Mouse (Mus musculus): ENCODE measurements around the gene Prkag2. TPM values are rescaled to one million over a fixed set of nuclear protein-coding genes. Genes with fewer than 3 reads are reported as not detected.
"Not testable (repeated sequence)": the region's sequence is repeated elsewhere in the genome, so short reads cannot be mapped to it uniquely, and the experiment has no call there.

Gene Prkag2
- polyA plus RNA-seq, 1 experiment, result 1.1 TPM

DNA sequence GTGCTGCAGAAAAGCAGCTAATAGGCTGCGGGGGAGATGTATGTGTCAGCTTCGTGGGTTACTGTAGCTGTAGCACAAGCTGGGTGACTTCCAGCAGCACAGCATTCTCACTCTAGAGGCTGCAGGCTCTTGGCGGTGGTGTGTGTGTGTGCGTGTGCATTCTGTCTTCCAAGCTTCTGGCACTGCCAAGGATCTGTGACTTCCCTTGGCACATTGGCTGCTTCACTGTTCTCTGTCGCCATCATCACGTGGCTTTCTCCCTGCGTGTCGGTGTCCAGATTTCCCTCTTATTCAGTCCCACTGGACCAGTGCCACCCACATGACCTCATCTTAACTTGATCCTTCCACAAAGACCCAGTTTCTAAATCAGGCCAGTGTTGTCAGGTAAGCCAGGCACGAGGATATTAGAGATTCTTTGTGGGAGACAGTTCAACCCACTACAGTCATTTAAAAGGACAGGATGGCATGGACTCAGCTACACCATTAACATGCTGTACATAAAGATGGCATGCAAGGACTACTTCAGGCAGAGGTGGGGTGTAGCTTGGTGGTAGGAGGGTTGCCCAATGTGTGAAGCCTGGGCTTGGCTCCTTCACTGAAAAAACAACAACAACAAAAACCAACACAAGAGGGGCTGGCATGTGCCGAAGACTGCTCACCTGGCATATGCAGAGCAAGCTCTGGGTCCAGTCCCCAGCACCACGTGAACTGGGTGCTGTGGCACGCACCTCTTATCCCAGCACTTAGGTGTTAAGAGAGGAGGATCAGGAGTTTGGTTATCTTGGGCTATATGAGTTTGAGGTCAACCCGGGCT lies 239.6 kb downstream of the Prkag2 start:
- H3K9me3 ChIP-seq, result peaks cover 7% of the 10 kb centered on the region; the same call in 1 of the 2 replicates
- H3K4me1 ChIP-seq, result peaks cover 77% of the 10 kb centered on the region
- no peak for TF ChIP-seq GATA1 (IDR thresholded peaks at IDR 0.05; ENCODE audit: borderline replicate concordance, low read length)
- no peak for TF ChIP-seq FLI1 (IDR thresholded peaks at IDR 0.05; ENCODE audit: low read length)
- peaks cover 15% of the 10 kb centered on the region for H3K36me3 ChIP-seq (replicated peaks; ENCODE audit: low read length)
- peak overlapping the region; percentile 40 for H3K4me3 ChIP-seq (replicated peaks)
- no peaks in the 10 kb centered on the region for H3K27me3 ChIP-seq (replicated peaks)

- TF ChIP-seq FLI1 (IDR thresholded peaks at IDR 0.05; ENCODE audit: low read length) (no peak), GATA1 (IDR thresholded peaks at IDR 0.05; ENCODE audit: borderline replicate concordance, low read length) (no peak)
- H3K4me3 ChIP-seq (replicated peaks), result no peak overlapping the region
- peaks cover 7% of the 10 kb centered on the region; the same call in 1 of the 2 replicates for H3K9me3 ChIP-seq
- H3K27me3 ChIP-seq (replicated peaks), result no peaks in the 10 kb centered on the region
- peaks cover 15% of the 10 kb centered on the region for H3K36me3 ChIP-seq (replicated peaks; ENCODE audit: low read length)
- peaks cover 82% of the 10 kb centered on the region for H3K4me1 ChIP-seq
These were observed 240.5 kb downstream of the Prkag2 start for GRCm38 (mm10) chr5:24859771-24860540.

- H3K9me3 ChIP-seq, result peaks cover 7% of the 10 kb centered on the region; the same call in 1 of the 2 replicates
- H3K27me3 ChIP-seq (replicated peaks), result no peaks in the 10 kb centered on the region
- TF ChIP-seq GATA1 (IDR thresholded peaks at IDR 0.05; ENCODE audit: borderline replicate concordance, low read length), result no peak; the same call in 2 of the 3 replicates
- TF ChIP-seq FLI1 (IDR thresholded peaks at IDR 0.05; ENCODE audit: low read length), result no peak
- H3K36me3 ChIP-seq (replicated peaks; ENCODE audit: low read length), result peaks cover 9% of the 10 kb centered on the region
- peaks cover 74% of the 10 kb centered on the region for H3K4me1 ChIP-seq
- peak overlapping the region; percentile 47 for H3K4me3 ChIP-seq (replicated peaks)
These were observed 245.4 kb downstream of the Prkag2 start for GRCm38 (mm10) chr5:24854827-24855600.

- Histone ChIP-seq H3K4me1 (peaks cover 67% of the 10 kb centered on the region), H3K36me3 (replicated peaks; ENCODE audit: low read length) (peaks cover 9% of the 10 kb centered on the region), H3K9me3 (peaks cover 7% of the 10 kb centered on the region; the same call in 1 of the 2 replicates), H3K4me3 (replicated peaks) (no peak overlapping the region), H3K27me3 (replicated peaks) (no peaks in the 10 kb centered on the region)
- TF ChIP-seq GATA1 (IDR thresholded peaks at IDR 0.05; ENCODE audit: borderline replicate concordance, low read length) (no peak), FLI1 (IDR thresholded peaks at IDR 0.05; ENCODE audit: low read length) (no peak)
These were observed 246.2 kb downstream of the Prkag2 start for GRCm38 (mm10) chr5:24854256-24854655.

GRCm38 (mm10) chr5:24848261-24848660 lies 252.2 kb downstream of the Prkag2 start:
- H3K36me3 ChIP-seq (replicated peaks; ENCODE audit: low read length), result peaks cover 13% of the 10 kb centered on the region
- not testable (repeated sequence) for H3K27me3 ChIP-seq (replicated peaks); H3K4me3 ChIP-seq (replicated peaks)
- H3K9me3 ChIP-seq, result peaks cover 14% of the 10 kb centered on the region
- H3K4me1 ChIP-seq, result peaks cover 21% of the 10 kb centered on the region

- Histone ChIP-seq H3K36me3 (replicated peaks; ENCODE audit: low read length) (peaks cover 15% of the 10 kb centered on the region), H3K4me3 (replicated peaks) (peak overlapping the region; percentile 97), H3K27me3 (replicated peaks) (no peaks in the 10 kb centered on the region), H3K4me1 (peaks cover 44% of the 10 kb centered on the region), H3K9me3 (peaks cover 14% of the 10 kb centered on the region)
- TF ChIP-seq FLI1 (IDR thresholded peaks at IDR 0.05; ENCODE audit: low read length) (no peak), GATA1 (IDR thresholded peaks at IDR 0.05; ENCODE audit: borderline replicate concordance, low read length) (no peak)
These were observed 256.6 kb downstream of the Prkag2 start for GRCm38 (mm10) chr5:24843841-24844240.

DNA sequence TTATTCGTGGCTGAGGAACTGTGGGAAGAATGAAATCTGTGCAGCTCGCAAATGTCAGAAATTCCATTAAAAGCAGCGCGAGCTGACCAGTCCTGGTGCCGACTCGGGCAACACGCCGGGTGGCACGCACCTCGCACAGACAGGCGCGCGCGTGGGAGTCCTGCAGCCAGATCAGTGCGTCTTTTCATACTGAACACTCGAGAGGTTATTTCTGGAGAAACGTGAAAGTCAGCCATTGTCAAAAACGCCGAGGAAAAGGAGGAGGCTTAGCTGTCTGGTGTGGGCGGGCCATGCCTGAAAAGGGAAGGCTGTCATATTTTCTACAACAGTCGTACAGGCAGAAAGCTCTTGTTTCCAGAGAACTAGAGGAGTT lies 257.4 kb downstream of the Prkag2 start:
- H3K4me1 ChIP-seq, result peaks cover 52% of the 10 kb centered on the region
- TF ChIP-seq FLI1 (IDR thresholded peaks at IDR 0.05; ENCODE audit: low read length) (no peak), GATA1 (IDR thresholded peaks at IDR 0.05; ENCODE audit: borderline replicate concordance, low read length) (no peak)
- peak overlapping the region; percentile 97 for H3K4me3 ChIP-seq (replicated peaks)
- H3K36me3 ChIP-seq (replicated peaks; ENCODE audit: low read length), result peaks cover 17% of the 10 kb centered on the region
- peaks cover 14% of the 10 kb centered on the region for H3K9me3 ChIP-seq
- H3K27me3 ChIP-seq (replicated peaks), result no peaks in the 10 kb centered on the region

DNA sequence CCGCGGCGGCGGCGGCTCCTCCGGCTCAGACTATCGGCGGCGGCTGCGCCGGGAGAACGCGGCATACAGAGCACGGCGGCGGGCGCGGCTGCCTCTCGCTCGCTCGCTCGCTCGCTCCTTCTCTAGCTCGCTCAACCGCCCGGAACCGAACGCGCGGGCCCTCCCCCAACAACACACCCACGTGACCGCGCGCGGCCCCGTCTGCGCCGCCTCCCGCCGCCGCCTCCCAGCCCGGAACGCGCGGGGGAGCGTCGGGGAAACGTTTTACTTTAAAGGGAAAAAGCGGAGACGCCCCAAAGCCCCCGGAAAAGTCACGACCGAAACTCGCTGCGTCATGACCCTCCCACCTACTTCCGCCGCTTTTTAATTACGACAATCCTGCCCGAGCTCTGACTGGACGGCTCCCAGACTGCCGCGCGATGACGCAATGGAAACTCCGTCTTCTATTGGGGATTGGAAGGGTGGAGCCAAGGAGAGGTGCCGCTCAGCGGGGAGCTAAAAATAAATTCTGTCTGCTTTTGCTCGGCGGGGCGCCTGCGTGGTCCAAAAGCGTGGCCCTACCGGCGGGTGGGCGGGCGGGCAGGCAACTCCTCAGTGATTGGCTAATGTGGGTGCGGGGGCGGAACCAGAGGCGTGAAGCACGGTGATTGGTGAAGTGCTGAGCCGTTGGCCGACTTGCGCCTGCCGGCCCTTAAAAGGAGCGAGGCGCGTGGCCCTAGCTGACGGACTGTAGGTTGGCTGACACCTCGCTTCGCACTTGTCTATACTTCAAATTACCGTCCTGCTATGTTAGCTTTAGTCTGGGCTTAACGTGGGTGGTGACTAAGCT lies 258.0 kb downstream of the Prkag2 start, which contains the start of gene Rheb:
Gene Rheb, minus strand, starts transcription at position 351 of the 829 bp plus-strand sequence.
- TF ChIP-seq FLI1 (IDR thresholded peaks at IDR 0.05; ENCODE audit: low read length) (no peak), GATA1 (IDR thresholded peaks at IDR 0.05; ENCODE audit: borderline replicate concordance, low read length) (no peak)
- Histone ChIP-seq H3K9me3 (peaks cover 14% of the 10 kb centered on the region), H3K27me3 (replicated peaks) (no peaks in the 10 kb centered on the region), H3K4me1 (peaks cover 58% of the 10 kb centered on the region), H3K36me3 (replicated peaks; ENCODE audit: low read length) (peaks cover 17% of the 10 kb centered on the region), H3K4me3 (replicated peaks) (peak within 1 kb of the TSS; percentile 97)
